ENCODE assay signal across 23 mouse cellular contexts in the genomic region with DNA sequence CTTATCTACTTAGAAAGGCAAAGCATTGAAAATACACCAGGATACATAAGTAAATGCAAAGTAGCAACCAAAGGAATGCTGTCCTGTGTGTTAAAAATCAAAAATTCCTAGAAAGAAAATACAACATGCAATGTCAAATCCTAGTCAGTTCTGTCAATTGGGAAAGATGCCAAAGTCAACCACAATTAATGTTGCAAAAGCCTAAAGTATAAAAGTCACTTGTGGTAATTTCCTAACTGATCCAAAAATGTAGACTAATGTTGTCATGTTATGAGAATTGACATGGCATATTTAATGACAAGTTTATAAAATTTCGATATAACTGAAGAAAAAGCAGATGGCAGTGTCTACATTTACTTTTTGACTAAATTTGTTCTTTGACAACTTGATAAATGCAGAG.
DNase-seq lines count a peak whose midpoint lies in the region; ATAC-seq and TF ChIP-seq lines count a peak whose summit lies in the region.
"Had no signal": no experiment of that assay in that cellular context is flagged by ENCODE, and none has a peak within 500 bp of the region (broad histone marks: within the 10 kb centered on the region; RNA-seq: fewer than 3 reads in every experiment).

No protein-coding gene starts in this region.

- H3K4me1 ChIP-seq in embryonic facial prominence, embryonic 14.5 days (ENCODE audit: control insufficient read depth, insufficient read depth, low read length) = no peaks in the 10 kb centered on the region
- no peaks in the 10 kb centered on the region for H3K4me1 ChIP-seq in embryonic facial prominence, embryonic 10.5 days
- no peaks in the 10 kb centered on the region for H3K4me1 ChIP-seq in forebrain, postnatal 0 days (ENCODE audit: insufficient read depth)
- no peaks in the 10 kb centered on the region for H3K4me1 ChIP-seq in forebrain, embryonic 12.5 days
- H3K4me1 ChIP-seq: embryonic facial prominence, embryonic 15.5 days; hindbrain, embryonic 10.5 days; hindbrain, embryonic 15.5 days had no signal

- peak; percentile 36 for DNase-seq in embryonic facial prominence, embryonic 14.5 days (ENCODE audit: low spot score)
- DNase-seq in embryonic facial prominence, embryonic 10.5 days (ENCODE audit: low spot score) = no peak
- peak; percentile 57 for DNase-seq in forebrain, postnatal 0 days
- DNase-seq in adipocyte (ENCODE audit: low spot score) = peak; percentile 45
- no peak for DNase-seq in left cerebral cortex, adult 9 months (ENCODE audit: low spot score in 2 of 2)
- DNase-seq: adrenal gland, adult 2 months; adrenal gland, postnatal 25 days; cerebellum, adult 11-12 months; cerebellum, adult 9-11 months; cerebellum, postnatal 36 days; gastrocnemius, postnatal 10 days; heart, adult 2 months; kidney, adult 2 months had no signal

- WGBS in embryonic facial prominence, embryonic 14.5 days = 57% methylated on average over 1 of the region's 1 CpGs
- 77% methylated on average over 1 of the region's 1 CpGs for WGBS in embryonic facial prominence, embryonic 10.5 days
- WGBS in forebrain, postnatal 0 days = 59% methylated on average over 1 of the region's 1 CpGs
- WGBS in forebrain, embryonic 12.5 days = 91% methylated on average over 1 of the region's 1 CpGs

- no peaks in the 10 kb centered on the region for H3K9me3 ChIP-seq in embryonic facial prominence, embryonic 14.5 days (ENCODE audit: control insufficient read depth, low read length)
- H3K9me3 ChIP-seq in embryonic facial prominence, embryonic 10.5 days = 0 out of 2 replicates have a peak, but pooled peaks cover 5% of the 10 kb centered on the region
- H3K9me3 ChIP-seq in forebrain, postnatal 0 days (ENCODE audit: low read length) = no peaks in the 10 kb centered on the region
- H3K9me3 ChIP-seq in forebrain, embryonic 12.5 days = no peaks in the 10 kb centered on the region
- H3K9me3 ChIP-seq: embryonic facial prominence, embryonic 15.5 days; hindbrain, embryonic 15.5 days had no signal

- TF ChIP-seq CTCF in forebrain, postnatal 0 days (IDR thresholded peaks at IDR 0.05; ENCODE audit: low read depth) = no peak

- H3K4me3 ChIP-seq in embryonic facial prominence, embryonic 14.5 days (ENCODE audit: low read depth, low read length) = no peak overlapping the region
- H3K4me3 ChIP-seq in embryonic facial prominence, embryonic 10.5 days = no peak overlapping the region
- H3K4me3 ChIP-seq in forebrain, postnatal 0 days (ENCODE audit: low read depth, low read length) = no peak overlapping the region
- H3K4me3 ChIP-seq in forebrain, embryonic 12.5 days (replicated peaks) = no peak overlapping the region
- H3K4me3 ChIP-seq: embryonic facial prominence, embryonic 15.5 days; erythroblast, embryonic 14.5 days; heart, adult 2 months; hindbrain, embryonic 10.5 days; hindbrain, embryonic 15.5 days had no signal

- no peak overlapping the region for H3K27ac ChIP-seq in embryonic facial prominence, embryonic 14.5 days (replicated peaks; ENCODE audit: low read depth, low read length)
- H3K27ac ChIP-seq in embryonic facial prominence, embryonic 10.5 days (replicated peaks) = no peak overlapping the region
- no peak overlapping the region for H3K27ac ChIP-seq in forebrain, postnatal 0 days (ENCODE audit: low read depth, low read length)
- no peak overlapping the region for H3K27ac ChIP-seq in forebrain, embryonic 12.5 days
- H3K27ac ChIP-seq: embryonic facial prominence, embryonic 15.5 days; heart, adult 2 months; hindbrain, embryonic 10.5 days; hindbrain, embryonic 15.5 days had no signal

- no peaks in the 10 kb centered on the region for H3K27me3 ChIP-seq in embryonic facial prominence, embryonic 14.5 days (replicated peaks; ENCODE audit: control insufficient read depth, insufficient read depth, low read length)
- H3K27me3 ChIP-seq in embryonic facial prominence, embryonic 10.5 days (replicated peaks; ENCODE audit: low read depth, poor library complexity, severe bottlenecking) = no peaks in the 10 kb centered on the region
- no peaks in the 10 kb centered on the region for H3K27me3 ChIP-seq in forebrain, postnatal 0 days (ENCODE audit: insufficient read depth, low read length)
- H3K27me3 ChIP-seq in forebrain, embryonic 12.5 days = no peaks in the 10 kb centered on the region
- H3K27me3 ChIP-seq: embryonic facial prominence, embryonic 15.5 days; hindbrain, embryonic 15.5 days; Patski had no signal

- no peak overlapping the region for H3K4me2 ChIP-seq in embryonic facial prominence, embryonic 14.5 days (ENCODE audit: low read depth, low read length)
- H3K4me2 ChIP-seq in forebrain, postnatal 0 days (ENCODE audit: low read depth) = no peak overlapping the region
- no peak overlapping the region for H3K4me2 ChIP-seq in forebrain, embryonic 12.5 days
- H3K4me2 ChIP-seq: embryonic facial prominence, embryonic 15.5 days; heart, embryonic 11.5 days; hindbrain, embryonic 15.5 days had no signal

- no peak overlapping the region for H3K9ac ChIP-seq in embryonic facial prominence, embryonic 14.5 days (ENCODE audit: low read depth, low read length)
- H3K9ac ChIP-seq in forebrain, postnatal 0 days = no peak overlapping the region
- no peak overlapping the region for H3K9ac ChIP-seq in forebrain, embryonic 12.5 days
- H3K9ac ChIP-seq: embryonic facial prominence, embryonic 15.5 days; hindbrain, embryonic 15.5 days had no signal

- ATAC-seq in embryonic facial prominence, embryonic 14.5 days (ENCODE audit: low read depth) = no peak
- ATAC-seq in forebrain, postnatal 0 days = no peak
- ATAC-seq in forebrain, embryonic 12.5 days (ENCODE audit: low FRiP score) = no peak
- ATAC-seq in granulocyte monocyte progenitor cell, adult 5-6 weeks (replicated peaks; ENCODE audit: poor library complexity, severe bottlenecking) = peak; percentile 40; the same call in 1 of the 2 replicates
- ATAC-seq: activated CD4-positive, CD25-positive, alpha-beta regulatory T cell, adult 4 months; intestine, embryonic 16.5 days; Patski had no signal

- H3K36me3 ChIP-seq in embryonic facial prominence, embryonic 14.5 days (ENCODE audit: control insufficient read depth, insufficient read depth, low read length) = no peaks in the 10 kb centered on the region
- H3K36me3 ChIP-seq in embryonic facial prominence, embryonic 10.5 days (replicated peaks) = no peaks in the 10 kb centered on the region
- H3K36me3 ChIP-seq in forebrain, postnatal 0 days (ENCODE audit: insufficient read depth) = no peaks in the 10 kb centered on the region
- no peaks in the 10 kb centered on the region for H3K36me3 ChIP-seq in forebrain, embryonic 12.5 days (replicated peaks)
- H3K36me3 ChIP-seq: embryonic facial prominence, embryonic 15.5 days; hindbrain, embryonic 10.5 days; hindbrain, embryonic 15.5 days had no signal

Comparison
In these comparisons a context has a peak if more than half of its experiments do, and no peak if none do; other contexts are left out.
1. DNase-seq: peak in embryonic facial prominence, embryonic 14.5 days (single experiment), forebrain, postnatal 0 days (single experiment) and adipocyte (single experiment); none in embryonic facial prominence, embryonic 10.5 days (single experiment) and left cerebral cortex, adult 9 months (0 of 2).